Mouse (Mus musculus): Measurements from ENCODE around the gene Ciao2a.

DNA sequence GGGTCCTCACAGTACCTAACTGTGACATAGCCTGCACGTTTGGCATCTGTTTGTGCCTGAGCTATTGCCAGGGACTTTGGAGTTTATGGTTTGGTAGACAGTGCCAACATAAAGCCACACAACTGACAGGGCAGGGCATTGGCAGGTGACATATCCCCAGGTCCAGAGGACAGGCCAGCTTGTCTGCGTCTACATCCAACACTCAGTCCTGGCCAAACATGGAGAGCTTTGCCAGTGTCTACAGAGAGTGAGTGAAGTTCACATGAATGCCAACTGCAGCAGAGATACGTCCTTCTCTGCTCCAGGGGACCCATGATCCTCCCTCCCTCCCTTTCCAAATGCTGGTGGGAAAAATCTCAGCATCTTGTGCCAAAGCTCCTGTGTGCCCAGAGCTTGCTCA, 42.2 kb upstream of the Ciao2a start:
- TF ChIP-seq EP300 (IDR thresholded peaks at IDR 0.05; ENCODE audit: insufficient read depth, low read depth, low read length) (no peak), POLR2A (IDR thresholded peaks at IDR 0.05; ENCODE audit: insufficient read depth, low read depth, low read length) (no peak)
